Comparison of ENCODE assay signal across 8 mouse cellular contexts in genomic region chr10:3366036-3366869, GRCm38 (mm10). TPM values are rescaled to one million over a fixed set of nuclear protein-coding genes. Genes with fewer than 3 reads are reported as not detected.
A peak's percentile ranks its signal among the peaks of the same experiment; 100 is the strongest.
DNase-seq lines count a peak whose midpoint lies in the region; ATAC-seq and TF ChIP-seq lines count a peak whose summit lies in the region.

TSS of gene Ppp1r14c (plus strand) at chr10:3366057.

- no peaks in the 10 kb centered on the region for H3K27me3 ChIP-seq in forebrain, embryonic 16.5 days (replicated peaks; ENCODE audit: control insufficient read depth, insufficient read depth, low read length)
- peaks cover 21% of the 10 kb centered on the region for H3K27me3 ChIP-seq in lung, embryonic 14.5 days (ENCODE audit: insufficient read depth, low read length)

- peak within 1 kb of the TSS; percentile 75 for H3K9ac ChIP-seq in ES-E14 (ENCODE audit: insufficient read depth, low read depth, low read length, poor library complexity, severe bottlenecking)
- peak within 1 kb of the TSS; percentile 73 for H3K9ac ChIP-seq in forebrain, embryonic 16.5 days (replicated peaks; ENCODE audit: low read depth, low read length)
- H3K9ac ChIP-seq in lung, embryonic 14.5 days = peak within 1 kb of the TSS; percentile 54

- H3K36me3 ChIP-seq in ES-E14 (ENCODE audit: control insufficient read depth, insufficient read depth, low read length, poor library complexity, severe bottlenecking) = no peaks in the 10 kb centered on the region
- no peaks in the 10 kb centered on the region for H3K36me3 ChIP-seq in forebrain, embryonic 16.5 days (ENCODE audit: control insufficient read depth, insufficient read depth)
- H3K36me3 ChIP-seq in lung, embryonic 14.5 days (ENCODE audit: insufficient read depth) = no peaks in the 10 kb centered on the region

- peak; percentile 34 for DNase-seq in ES-E14 (ENCODE audit: low read depth, low spot score)
- DNase-seq in cerebellum, adult 11 months = peak; percentile 39
- peak; percentile 38 to 49 for DNase-seq in heart, postnatal 14 days
- DNase-seq in layer of hippocampus, adult 9-11 months = peak; percentile 51
- peak; percentile 61 for DNase-seq in lung, embryonic 14.5 days
- peak; percentile 82 for DNase-seq in retina, postnatal 1 day
- DNase-seq in spleen, adult 12 weeks (ENCODE audit: low spot score) = no peak

- H3K4me2 ChIP-seq in forebrain, embryonic 16.5 days (ENCODE audit: low read length) = peak within 1 kb of the TSS; percentile 86
- H3K4me2 ChIP-seq in lung, embryonic 14.5 days = peak within 1 kb of the TSS; percentile 90

- no peak within 1 kb of the TSS for H3K27ac ChIP-seq in ES-E14 (ENCODE audit: insufficient read depth, low read depth, low read length, poor library complexity, severe bottlenecking)
- peak within 1 kb of the TSS; percentile 82 for H3K27ac ChIP-seq in forebrain, embryonic 16.5 days (ENCODE audit: low read length)
- H3K27ac ChIP-seq in lung, embryonic 14.5 days (ENCODE audit: low read depth) = no peak within 1 kb of the TSS

- peak within 1 kb of the TSS; percentile 72 to 74 for H3K4me3 ChIP-seq in ES-E14 (ENCODE audit: insufficient read depth in 1 of 2, low read depth in 1 of 2, low read length in 2 of 2, poor library complexity in 1 of 2, severe bottlenecking in 1 of 2)
- peak within 1 kb of the TSS; percentile 70 for H3K4me3 ChIP-seq in forebrain, embryonic 16.5 days (replicated peaks; ENCODE audit: low read length)
- H3K4me3 ChIP-seq in lung, embryonic 14.5 days (ENCODE audit: low read depth, low read length) = peak within 1 kb of the TSS; percentile 59

- ATAC-seq in forebrain, embryonic 16.5 days = peak; percentile 88
- peak; percentile 89 for ATAC-seq in lung, embryonic 14.5 days (ENCODE audit: insufficient read depth)

- in situ Hi-C loops in ES-E14 (cut with MboI; ENCODE audit: low sequenced_read_pairs in 2 of 2, unreplicated experiment in 2 of 2) = no loop called here

- WGBS in forebrain, embryonic 16.5 days = under 1% methylated on average over 61 of the region's 74 CpGs
- under 1% methylated on average over 73 of the region's 74 CpGs for WGBS in lung, embryonic 14.5 days

- intact Hi-C loops in heart, postnatal 14 days (cut with DNase I) = loop anchor here (2.0 kb wide), 1 partner anchor 25 kb away; no protein-coding TSS in a partner anchor

- H3K9me3 ChIP-seq in ES-E14 (ENCODE audit: control insufficient read depth, insufficient read depth, low read depth, low read length) = no peaks in the 10 kb centered on the region
- H3K9me3 ChIP-seq in forebrain, embryonic 16.5 days (ENCODE audit: control insufficient read depth, low read length) = no peaks in the 10 kb centered on the region
- no peaks in the 10 kb centered on the region for H3K9me3 ChIP-seq in lung, embryonic 14.5 days (ENCODE audit: low read depth, low read length)

- 0 out of 4 replicates have a peak, but pooled peaks cover 0 to 2% of the 10 kb centered on the region in 2 experiments for H3K4me1 ChIP-seq in ES-E14 (ENCODE audit: control insufficient read depth in 2 of 2, insufficient read depth in 2 of 2, low read length in 2 of 2, poor library complexity in 1 of 2)
- peaks cover 5% of the 10 kb centered on the region for H3K4me1 ChIP-seq in forebrain, embryonic 16.5 days (replicated peaks; ENCODE audit: control insufficient read depth, insufficient read depth, low read length)
- H3K4me1 ChIP-seq in lung, embryonic 14.5 days (ENCODE audit: insufficient read depth) = no peaks in the 10 kb centered on the region

- TF ChIP-seq CTCF in lung, embryonic 14.5 days (IDR thresholded peaks at IDR 0.05; ENCODE audit: low read depth) = no peak

TF ChIP-seq in ES-E14, 5 proteins besides CTCF, POLR2A, EP300 and RAD21:
- TF ChIP-seq MAFK (IDR thresholded peaks at IDR 0.05; ENCODE audit: insufficient read depth, low read depth, low read length) = no peak

RNA-seq across cellular contexts. Expression of gene Ppp1r14c, which starts in this region (rescaled TPM):
- 0.48 and 0.62 TPM in 2 replicates for total RNA-seq in ES-E14 (2012; rRNA removed)
- 56.5 and 64.0 TPM in 2 replicates for polyA plus RNA-seq in forebrain, embryonic 16.5 days (2015; fragmentation: Nextera tagmentation; extraction: Ambion mirVana)
- 100 to 1,000 TPM; 246 to 292 TPM for total RNA-seq in heart, postnatal 14 days (2021)
- 36.9 and 45.0 TPM in 2 replicates for polyA plus RNA-seq in lung, embryonic 14.5 days (2014; fragmentation: Nextera tagmentation; extraction: Ambion mirVana)

Comparison
In these comparisons a context has a peak if more than half of its experiments do, and no peak if none do; other contexts are left out.
1. RNA of gene Ppp1r14c (total RNA-seq): 246 to 292 TPM in heart, postnatal 14 days; 0.48 to 0.62 TPM in ES-E14; every median in the first group is over 100 times any median in the second.
2. Peak in DNase-seq, H3K4me3 ChIP-seq and H3K9ac ChIP-seq in ES-E14; RNA of the gene not detected or under 1 TPM.
3. Peak in every context shown above with its lines, with median percentiles within 50 percentile points of each other: H3K4me3 ChIP-seq and H3K9ac ChIP-seq.